Comparison of ENCODE assay signal across 8 mouse cellular contexts in the genomic region with DNA sequence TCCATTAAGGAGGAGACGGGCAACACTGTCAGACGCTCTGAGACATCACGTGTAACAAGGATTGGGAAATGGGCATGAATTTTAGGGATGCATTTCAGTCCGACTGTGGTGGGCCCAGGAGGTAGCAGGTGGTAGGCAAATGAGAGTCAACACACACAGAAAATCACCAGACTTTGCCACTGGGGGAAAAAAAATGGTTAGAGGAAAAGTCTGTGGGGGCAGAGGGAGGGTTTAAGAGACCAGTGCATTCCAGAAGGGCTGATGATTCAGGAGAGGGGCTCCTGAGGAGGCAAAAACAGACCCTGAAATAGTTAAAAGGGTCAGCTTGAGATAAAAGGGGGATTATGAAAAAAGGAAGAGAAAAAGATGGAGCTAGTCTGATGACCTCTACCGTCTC. TPM values are rescaled to one million over a fixed set of nuclear protein-coding genes. Genes with fewer than 3 reads are reported as not detected.
DNase-seq lines count a peak whose midpoint lies in the region; ATAC-seq and TF ChIP-seq lines count a peak whose summit lies in the region.

No protein-coding gene starts in this region.

- no peaks in the 10 kb centered on the region for H3K9me3 ChIP-seq in heart, embryonic 13.5 days
- H3K9me3 ChIP-seq in ES-Bruce4 (replicated peaks; ENCODE audit: control insufficient read depth, insufficient read depth, low read length, poor library complexity, severe bottlenecking): no peaks in the 10 kb centered on the region
- no peaks in the 10 kb centered on the region for H3K9me3 ChIP-seq in forebrain, embryonic 15.5 days
- H3K9me3 ChIP-seq in liver, embryonic 15.5 days (replicated peaks): no peaks in the 10 kb centered on the region

- H3K4me3 ChIP-seq in heart, embryonic 13.5 days: peak overlapping the region; percentile 83
- no peak overlapping the region for H3K4me3 ChIP-seq in ES-Bruce4 (ENCODE audit: low read depth, low read length)
- peak overlapping the region; percentile 75 for H3K4me3 ChIP-seq in forebrain, embryonic 15.5 days
- H3K4me3 ChIP-seq in liver, embryonic 15.5 days (replicated peaks): peak overlapping the region; percentile 89

- ATAC-seq in heart, embryonic 13.5 days (ENCODE audit: extremely low read depth, insufficient number of reproducible peaks, low FRiP score, low TSS enrichment): no peak
- ATAC-seq in forebrain, embryonic 15.5 days (replicated peaks): no peak
- ATAC-seq in liver, embryonic 15.5 days (ENCODE audit: insufficient read depth): no peak

- H3K4me1 ChIP-seq in heart, embryonic 13.5 days: peaks cover 11% of the 10 kb centered on the region
- no peaks in the 10 kb centered on the region for H3K4me1 ChIP-seq in ES-Bruce4 (ENCODE audit: control insufficient read depth, insufficient read depth, low read length)
- H3K4me1 ChIP-seq in forebrain, embryonic 15.5 days: peaks cover 22% of the 10 kb centered on the region
- H3K4me1 ChIP-seq in liver, embryonic 15.5 days (replicated peaks): peaks cover 32% of the 10 kb centered on the region

- TF ChIP-seq EP300 in ES-Bruce4 (IDR thresholded peaks at IDR 0.05; ENCODE audit: insufficient read depth, low read depth, low read length): no peak

- no peak overlapping the region for H3K27ac ChIP-seq in heart, embryonic 13.5 days (replicated peaks)
- no peak overlapping the region for H3K27ac ChIP-seq in ES-Bruce4 (ENCODE audit: insufficient read depth, low read length)
- H3K27ac ChIP-seq in forebrain, embryonic 15.5 days (replicated peaks): no peak overlapping the region
- no peak overlapping the region for H3K27ac ChIP-seq in liver, embryonic 15.5 days (replicated peaks)

- DNase-seq in heart, postnatal 4 days: no peak
- no peak for DNase-seq in adipocyte (ENCODE audit: low spot score)
- no peak for DNase-seq in gastrocnemius, adult 8-10 months (ENCODE audit: low spot score in 2 of 2)
- no peak for DNase-seq in gastrocnemius, adult 18-20 months (ENCODE audit: low spot score)

- TF ChIP-seq POLR2A in ES-Bruce4 (IDR thresholded peaks at IDR 0.05; ENCODE audit: insufficient read depth, low read length): no peak

- H3K4me2 ChIP-seq in heart, embryonic 13.5 days: peak overlapping the region; percentile 79
- peak overlapping the region; percentile 51 for H3K4me2 ChIP-seq in forebrain, embryonic 15.5 days (replicated peaks)
- H3K4me2 ChIP-seq in liver, embryonic 15.5 days: peak overlapping the region; percentile 80

- H3K9ac ChIP-seq in heart, embryonic 13.5 days: peak overlapping the region; percentile 94; the same call in 1 of the 2 replicates
- H3K9ac ChIP-seq in ES-Bruce4 (ENCODE audit: low read depth, poor library complexity, severe bottlenecking): peak overlapping the region; percentile 77; the same call in 1 of the 2 replicates
- H3K9ac ChIP-seq in forebrain, embryonic 15.5 days (replicated peaks): peak overlapping the region; percentile 83
- 0 out of 2 replicates have a peak overlapping the region, but pooled peaks have one; percentile 13 for H3K9ac ChIP-seq in liver, embryonic 15.5 days

- WGBS in heart, embryonic 13.5 days: 69% methylated on average over 5 of the region's 5 CpGs
- WGBS in forebrain, embryonic 15.5 days: 58% methylated on average over 5 of the region's 5 CpGs
- 55% methylated on average over 5 of the region's 5 CpGs for WGBS in liver, embryonic 15.5 days (ENCODE audit: insufficient replicate concordance)

- no peaks in the 10 kb centered on the region for H3K27me3 ChIP-seq in heart, embryonic 13.5 days (replicated peaks)
- no peaks in the 10 kb centered on the region for H3K27me3 ChIP-seq in ES-Bruce4 (ENCODE audit: control insufficient read depth, insufficient read depth, low read length, poor library complexity, severe bottlenecking)
- H3K27me3 ChIP-seq in forebrain, embryonic 15.5 days: no peaks in the 10 kb centered on the region
- H3K27me3 ChIP-seq in liver, embryonic 15.5 days: peaks cover 7% of the 10 kb centered on the region; the same call in 1 of the 2 replicates

- H3K36me3 ChIP-seq in heart, embryonic 13.5 days: 0 out of 2 replicates have a peak, but pooled peaks cover 3% of the 10 kb centered on the region
- H3K36me3 ChIP-seq in ES-Bruce4 (ENCODE audit: control insufficient read depth, insufficient read depth, low read length, poor library complexity, severe bottlenecking): 0 out of 2 replicates have a peak, but pooled peaks cover 2% of the 10 kb centered on the region
- H3K36me3 ChIP-seq in forebrain, embryonic 15.5 days: no peaks in the 10 kb centered on the region; the same call in 1 of the 2 replicates
- H3K36me3 ChIP-seq in liver, embryonic 15.5 days (replicated peaks): no peaks in the 10 kb centered on the region

- no peak for TF ChIP-seq CTCF in ES-Bruce4 (IDR thresholded peaks at IDR 0.05; ENCODE audit: low read depth, low read length)

RNA-seq across cellular contexts. Expression of a gene that starts 1.2 kb away (rescaled TPM):
- 29.3 and 34.7 TPM in 2 replicates for polyA plus RNA-seq in heart, embryonic 13.5 days (2015; fragmentation: Nextera tagmentation; extraction: Ambion mirVana)
- total RNA-seq in heart, postnatal 4 days (2021): 10 to 100 TPM; 39.7 to 45.2 TPM
- 60.4 and 69.8 TPM in 2 replicates for polyA plus RNA-seq in ES-Bruce4 (2011; ENCODE audit: insufficient read depth, insufficient read length, low read depth, missing spikeins)
- 94.5 and 94.7 TPM in 2 replicates for polyA plus RNA-seq in forebrain, embryonic 15.5 days (2015; fragmentation: Nextera tagmentation; extraction: Ambion mirVana)
- 22.5 and 24.2 TPM in 2 replicates for polyA plus RNA-seq in liver, embryonic 15.5 days (2015; fragmentation: Nextera tagmentation; extraction: Ambion mirVana)
- 10 to 100 TPM; 16.2 to 24.2 (median 18.6) TPM for total RNA-seq in gastrocnemius, adult 8-10 months (2022)
- 10 to 100 TPM; 17.0 TPM for total RNA-seq in gastrocnemius, adult 18-20 months (2021)

RNA-seq across cellular contexts. Expression of a gene that starts 13.9 kb away (rescaled TPM):
- 56.1 and 58.1 TPM in 2 replicates for polyA plus RNA-seq in heart, embryonic 13.5 days (2015; fragmentation: Nextera tagmentation; extraction: Ambion mirVana)
- 10 to 100 TPM; 72.7 to 73.3 TPM for total RNA-seq in heart, postnatal 4 days (2021)
- polyA plus RNA-seq in ES-Bruce4 (2011; ENCODE audit: insufficient read depth, insufficient read length, low read depth, missing spikeins): 16.7 and 16.9 TPM in 2 replicates
- 163 and 175 TPM in 2 replicates for polyA plus RNA-seq in forebrain, embryonic 15.5 days (2015; fragmentation: Nextera tagmentation; extraction: Ambion mirVana)
- 17.1 and 17.9 TPM in 2 replicates for polyA plus RNA-seq in liver, embryonic 15.5 days (2015; fragmentation: Nextera tagmentation; extraction: Ambion mirVana)
- 10 to 100 TPM; 14.3 to 22.0 (median 16.8) TPM for total RNA-seq in gastrocnemius, adult 8-10 months (2022)
- total RNA-seq in gastrocnemius, adult 18-20 months (2021): 10 to 100 TPM; 14.7 to 22.9 TPM

Comparison
In these comparisons a context has a peak if more than half of its experiments do, and no peak if none do; other contexts are left out.
1. H3K9ac ChIP-seq: peak in every context shown above with its lines; median percentile 94 in heart, embryonic 13.5 days; 83 in forebrain, embryonic 15.5 days; 77 in ES-Bruce4; 13 in liver, embryonic 15.5 days.